Mouse (Mus musculus) left cerebral cortex, postnatal 10 days (tissue): ENCODE data around the gene Tnrc6c. TPM values are rescaled to one million over a fixed set of nuclear protein-coding genes. Genes with fewer than 3 reads are reported as not detected.
A peak's percentile ranks its signal among the peaks of the same experiment; 100 is the strongest.

ENCODE experiments used
- DNase-seq, 2 experiments: peaks; one replicate each; pipeline ENCODE4 v3.0.0; 2021 to 2022; ENCODE audit warnings: low spot score in 2 of 2, mixed read lengths in 1 of 2; ENCODE audit errors: extremely low spot score in 1 of 2
- intact Hi-C: fragments of 180-260 bp; cut with DNase I; formaldehyde crosslinking; loops from one replicate; pipeline ENCODE4 v1.15.1; 2025
- total RNA-seq, 2 experiments: library from RNA; stranded (reverse); gene quantifications; 2 replicates each; pipeline ENCODE4 v1.2.3; 2021

Tnrc6c gene
- total RNA-seq, result 10 to 100 TPM; 63.5 to 71.0 TPM

GRCm38 (mm10) chr11:117653491-117654351 lies at the start of gene Tnrc6c:
Gene Tnrc6c (plus strand): TSS chr11:117654289.
- DNase-seq, result peak; percentile 76 to 90
- intact Hi-C loops, result loop anchor here (5.0 kb wide), 1 partner anchor 261 kb away; no protein-coding TSS in a partner anchor

- intact Hi-C loops, result no loop called here
- DNase-seq, result no peak
Observed at GRCm38 (mm10) chr11:117606137-117606536, 48.0 kb upstream of the Tnrc6c start.

GRCm38 (mm10) chr11:117606605-117607203 lies 47.4 kb upstream of the Tnrc6c start:
- intact Hi-C loops, result no loop called here
- no peak for DNase-seq

- intact Hi-C loops, result no loop called here
- no peak for DNase-seq
Observed at GRCm38 (mm10) chr11:117608141-117608789, 45.8 kb upstream of the Tnrc6c start.

- intact Hi-C loops, result no loop called here
Observed at GRCm38 (mm10) chr11:117608976-117609375, 45.1 kb upstream of the Tnrc6c start.

GRCm38 (mm10) chr11:117610589-117610988 lies 43.5 kb upstream of the Tnrc6c start:
- intact Hi-C loops, result no loop called here
- DNase-seq, result no peak

More at GRCm38 (mm10) chr11:117608976-117609375, 45.1 kb upstream of the Tnrc6c start:
- no peak for DNase-seq

- intact Hi-C loops, result no loop called here
Observed at GRCm38 (mm10) chr11:117611068-117611467, 43.0 kb upstream of the Tnrc6c start.

GRCm38 (mm10) chr11:117611860-117612259 lies 42.2 kb upstream of the Tnrc6c start:
- no peak for DNase-seq
- intact Hi-C loops, result no loop called here

More at GRCm38 (mm10) chr11:117611068-117611467, 43.0 kb upstream of the Tnrc6c start:
- DNase-seq, result peak in 1 of 2 experiments; percentile 68

- DNase-seq, result no peak
- intact Hi-C loops, result no loop called here
Observed at GRCm38 (mm10) chr11:117612885-117613284, 41.2 kb upstream of the Tnrc6c start.

- intact Hi-C loops, result no loop called here
Observed at GRCm38 (mm10) chr11:117617368-117617908, 36.7 kb upstream of the Tnrc6c start.

GRCm38 (mm10) chr11:117618214-117618613 lies 35.9 kb upstream of the Tnrc6c start:
- DNase-seq, result no peak
- intact Hi-C loops, result no loop called here

More at GRCm38 (mm10) chr11:117617368-117617908, 36.7 kb upstream of the Tnrc6c start:
- DNase-seq, result no peak

GRCm38 (mm10) chr11:117618774-117619173 lies 35.3 kb upstream of the Tnrc6c start:
- no peak for DNase-seq
- intact Hi-C loops, result no loop called here

- no peak for DNase-seq
- intact Hi-C loops, result no loop called here
Observed at GRCm38 (mm10) chr11:117619581-117619980, 34.5 kb upstream of the Tnrc6c start.

- DNase-seq, result no peak
- intact Hi-C loops, result loop anchor here (10.0 kb wide), 1 partner anchor 130 kb away; no protein-coding TSS in a partner anchor
Observed at GRCm38 (mm10) chr11:117625196-117625595, 28.9 kb upstream of the Tnrc6c start.

GRCm38 (mm10) chr11:117626557-117626956 lies 27.5 kb upstream of the Tnrc6c start:
- DNase-seq, result no peak
- intact Hi-C loops, result loop anchor here (10.0 kb wide), 1 partner anchor 132 kb away; no protein-coding TSS in a partner anchor

GRCm38 (mm10) chr11:117627060-117627562 lies 27.0 kb upstream of the Tnrc6c start:
- no peak for DNase-seq
- intact Hi-C loops, result loop anchor here (10.0 kb wide), 1 partner anchor 132 kb away; no protein-coding TSS in a partner anchor

GRCm38 (mm10) chr11:117627746-117628311 lies 26.3 kb upstream of the Tnrc6c start:
- intact Hi-C loops, result loop anchor here (10.0 kb wide), 1 partner anchor 133 kb away; no protein-coding TSS in a partner anchor
- DNase-seq, result no peak

GRCm38 (mm10) chr11:117628312-117628779 lies 25.7 kb upstream of the Tnrc6c start:
- intact Hi-C loops, result loop anchor here (10.0 kb wide), 1 partner anchor 134 kb away; no protein-coding TSS in a partner anchor
- peak; percentile 62 to 82 for DNase-seq
